Mouse (Mus musculus) limb, embryonic 11.5 days (tissue): Measurements from ENCODE around the gene Vmn2r25. TPM values are rescaled to one million over a fixed set of nuclear protein-coding genes. Genes with fewer than 3 reads are reported as not detected.
"Not testable (repeated sequence)": the region's sequence is repeated elsewhere in the genome, so short reads cannot be mapped to it uniquely, and the experiment has no call there.

Experiments
- ATAC-seq: fragments of 200-750 bp; cut with Nextera tagmentation; 2 replicates; pipeline ENCODE4 v1.8.0; 2017; ENCODE audit warnings: low read depth; ENCODE audit not compliant: insufficient number of reproducible peaks, low FRiP score, low TSS enrichment
- DNase-seq: peaks from one replicate; pipeline ENCODE4 v3.0.0-alpha.2; 2015; ENCODE audit warnings: low spot score
- H3K27ac ChIP-seq: fragments of 300-500 bp; sonication (generic); replicated peaks from 2 replicates; pipeline ENCODE4 v1.5.1; 2014; ENCODE audit warnings: low read depth, mild to moderate bottlenecking, low read length
- H3K27me3 ChIP-seq: fragments of 300-500 bp; sonication (generic); 2 replicates; pipeline ENCODE4 v1.6.1; 2014; ENCODE audit warnings: mild to moderate bottlenecking, low read length, mixed read lengths; ENCODE audit not compliant: control insufficient read depth, insufficient read depth
- H3K36me3 ChIP-seq: fragments of 300-500 bp; sonication (generic); 2 replicates; pipeline ENCODE4 v1.6.1; 2014; ENCODE audit warnings: mild to moderate bottlenecking, low read length, moderate library complexity, mixed read lengths; ENCODE audit not compliant: control insufficient read depth, insufficient read depth
- H3K4me1 ChIP-seq: fragments of 300-500 bp; sonication (generic); 2 replicates; pipeline ENCODE4 v1.6.1; 2014; ENCODE audit warnings: low read length, mixed read lengths; ENCODE audit not compliant: control insufficient read depth, insufficient read depth
- H3K4me2 ChIP-seq: fragments of 300-500 bp; sonication (generic); 2 replicates; pipeline ENCODE4 v1.6.1; 2014; ENCODE audit warnings: low read depth, mild to moderate bottlenecking, moderate library complexity; ENCODE audit not compliant: severe bottlenecking
- H3K4me3 ChIP-seq: fragments of 300-500 bp; sonication (generic); 2 replicates; pipeline ENCODE4 v1.5.1; 2014; ENCODE audit warnings: low read depth, low read length
- H3K9ac ChIP-seq: fragments of 300-500 bp; sonication (generic); 2 replicates; pipeline ENCODE4 v1.6.1; 2014; ENCODE audit warnings: mild to moderate bottlenecking, low read length
- H3K9me3 ChIP-seq: fragments of 300-500 bp; sonication (generic); 2 replicates; pipeline ENCODE4 v1.6.1; 2016; ENCODE audit warnings: low read length; ENCODE audit not compliant: control insufficient read depth
- WGBS: fragments of 180-500 bp; shearing (Covaris S2); extraction: QIAGEN DNeasy Blood & Tissue Kit; methylation state at CpG from one replicate; pipeline ENCODE4 v1.1.7; 2014; 5-methylcytosine and 5-hydroxymethylcytosine counted together
- polyA plus RNA-seq: library from polyadenylated mRNA; unstranded; fragments of >200 nt; fragmentation: Nextera tagmentation; extraction: Ambion mirVana; gene quantifications from 2 replicates; pipeline ENCODE4 v1.2.1, GENCODE M21; 2014

Vmn2r25 gene
- not detected in 2 replicates for polyA plus RNA-seq

- H3K4me1 ChIP-seq, H3K4me2 ChIP-seq, H3K9me3 ChIP-seq, ATAC-seq, H3K27me3 ChIP-seq, DNase-seq, H3K9ac ChIP-seq, H3K36me3 ChIP-seq, H3K27ac ChIP-seq, H3K4me3 ChIP-seq: not testable (repeated sequence)
- WGBS: 80% methylated on average over 2 of the region's 2 CpGs
Measured at GRCm38 (mm10) chr6:123853363-123853762, at the start of gene Vmn2r25. Vmn2r25 (minus strand) TSS chr6:123853463.

GRCm38 (mm10) chr6:123819951-123820350 lies 33.3 kb downstream of the Vmn2r25 start:
- 92% methylated on average over 8 of the region's 8 CpGs for WGBS
- H3K27ac ChIP-seq: no peak overlapping the region
- no peak overlapping the region for H3K9ac ChIP-seq
- H3K4me3 ChIP-seq: no peak overlapping the region
- ATAC-seq (no peak), DNase-seq (no peak)
- H3K36me3 ChIP-seq: no peaks in the 10 kb centered on the region
- H3K9me3 ChIP-seq: peaks cover 2% of the 10 kb centered on the region; the same call in 1 of the 2 replicates
- no peaks in the 10 kb centered on the region for H3K4me1 ChIP-seq
- no peak overlapping the region for H3K4me2 ChIP-seq
- no peaks in the 10 kb centered on the region for H3K27me3 ChIP-seq

GRCm38 (mm10) chr6:123810291-123810690 lies 43.0 kb downstream of the Vmn2r25 start:
- not testable (repeated sequence) for H3K4me1 ChIP-seq, H3K27ac ChIP-seq, H3K36me3 ChIP-seq, H3K4me3 ChIP-seq, H3K9ac ChIP-seq, H3K27me3 ChIP-seq, H3K4me2 ChIP-seq, ATAC-seq, DNase-seq, H3K9me3 ChIP-seq

GRCm38 (mm10) chr6:123793746-123794145 lies 59.5 kb downstream of the Vmn2r25 start:
- ATAC-seq: no peak
- no peaks in the 10 kb centered on the region for H3K36me3 ChIP-seq

GRCm38 (mm10) chr6:123784857-123785256 lies 68.4 kb downstream of the Vmn2r25 start:
- Histone ChIP-seq H3K36me3 (no peaks in the 10 kb centered on the region), H3K4me3 (no peak overlapping the region), H3K9me3 (no peaks in the 10 kb centered on the region), H3K4me1 (no peaks in the 10 kb centered on the region), H3K4me2 (no peak overlapping the region), H3K27ac (no peak overlapping the region), H3K27me3 (no peaks in the 10 kb centered on the region), H3K9ac (no peak overlapping the region)
- ATAC-seq (no peak), DNase-seq (no peak)
- WGBS: 73% methylated on average over 2 of the region's 2 CpGs

More at GRCm38 (mm10) chr6:123793746-123794145, 59.5 kb downstream of the Vmn2r25 start:
- no peak overlapping the region for H3K4me2 ChIP-seq
- H3K4me3 ChIP-seq: no peak overlapping the region
- H3K4me1 ChIP-seq: no peaks in the 10 kb centered on the region
- H3K27me3 ChIP-seq: no peaks in the 10 kb centered on the region
- DNase-seq: no peak
- 40% methylated on average over 9 of the region's 9 CpGs for WGBS
- no peaks in the 10 kb centered on the region for H3K9me3 ChIP-seq
- H3K9ac ChIP-seq: no peak overlapping the region
- H3K27ac ChIP-seq: no peak overlapping the region

GRCm38 (mm10) chr6:123778579-123778978 lies 74.7 kb downstream of the Vmn2r25 start, which contains the start of gene Vmn2r24:
Vmn2r24 (plus strand) TSS chr6:123778879.
- ATAC-seq (no peak), DNase-seq (no peak)
- Histone ChIP-seq H3K27me3 (no peaks in the 10 kb centered on the region), H3K4me2 (no peak within 1 kb of the TSS), H3K36me3 (no peaks in the 10 kb centered on the region), H3K9ac (no peak within 1 kb of the TSS), H3K4me1 (no peaks in the 10 kb centered on the region), H3K9me3 (no peaks in the 10 kb centered on the region), H3K4me3 (no peak within 1 kb of the TSS), H3K27ac (no peak within 1 kb of the TSS)
- WGBS: 86% methylated on average over 1 of the region's 1 CpGs

Other genes with a start within 250 kb of the Vmn2r25 start
- not detected in 2 replicates for gene Vmn2r22, start 202.7 kb downstream of the Vmn2r25 start, polyA plus RNA-seq
- gene Vmn2r23, start 150.8 kb downstream of the Vmn2r25 start, polyA plus RNA-seq: not detected in 2 replicates
- gene Vmn2r24, start 74.6 kb downstream of the Vmn2r25 start, polyA plus RNA-seq: not detected in 2 replicates
- gene Vmn2r26, start 171.1 kb upstream of the Vmn2r25 start, polyA plus RNA-seq: not detected in 2 replicates